Mouse (Mus musculus) lung, postnatal 0 days (tissue): ENCODE data around the gene Abhd16b. TPM values are rescaled to one million over a fixed set of nuclear protein-coding genes. Genes with fewer than 3 reads are reported as not detected.
A peak's percentile ranks its signal among the peaks of the same experiment; 100 is the strongest.

Source experiments
- ATAC-seq: fragments of 200-750 bp; cut with Nextera tagmentation; 2 replicates; pipeline ENCODE4 v1.8.0; 2017; ENCODE audit warnings: moderate library complexity
- DNase-seq: peaks from one replicate; pipeline ENCODE4 v3.0.0-alpha.2; 2016; ENCODE audit warnings: low spot score
- H3K27ac ChIP-seq: fragments of 300-500 bp; sonication (generic); 2 replicates; pipeline ENCODE4 v1.5.1; 2014; ENCODE audit warnings: antibody characterized with exemption, mild to moderate bottlenecking, low read length, mixed read lengths
- H3K27me3 ChIP-seq: fragments of 300-500 bp; sonication (generic); replicated peaks from 2 replicates; pipeline ENCODE4 v1.6.1; 2014; ENCODE audit warnings: low read length, mixed read lengths; ENCODE audit not compliant: insufficient read depth
- H3K36me3 ChIP-seq: fragments of 300-500 bp; sonication (generic); 2 replicates; pipeline ENCODE4 v1.6.1; 2014; ENCODE audit warnings: low read length, mixed read lengths; ENCODE audit not compliant: insufficient read depth
- H3K4me1 ChIP-seq: fragments of 300-500 bp; sonication (generic); 2 replicates; pipeline ENCODE4 v1.6.1; 2014; ENCODE audit warnings: antibody characterized with exemption, low read depth, low read length, mixed read lengths; ENCODE audit not compliant: insufficient read depth
- H3K4me2 ChIP-seq: fragments of 300-500 bp; sonication (generic); replicated peaks from 2 replicates; pipeline ENCODE4 v1.6.1; 2014; ENCODE audit warnings: low read depth, mild to moderate bottlenecking, low read length, moderate library complexity, mixed read lengths
- H3K4me3 ChIP-seq: fragments of 300-500 bp; sonication (generic); 2 replicates; pipeline ENCODE4 v1.5.1; 2014; ENCODE audit warnings: low read depth, low read length
- H3K9ac ChIP-seq: fragments of 300-500 bp; sonication (generic); replicated peaks from 2 replicates; pipeline ENCODE4 v1.6.1; 2014; ENCODE audit warnings: low read depth, mild to moderate bottlenecking
- H3K9me3 ChIP-seq: fragments of 300-500 bp; sonication (generic); 2 replicates; pipeline ENCODE4 v1.6.1; 2016; ENCODE audit warnings: low read length, mixed read lengths
- CTCF ChIP-seq: IDR thresholded peaks from 2 replicates; pipeline ENCODE4 v1.5.1; 2016; ENCODE audit warnings: antibody characterized with exemption, mild to moderate bottlenecking
- EP300 ChIP-seq: IDR thresholded peaks from 2 replicates; pipeline ENCODE4 v1.6.1; 2016; ENCODE audit warnings: antibody characterized with exemption, mild to moderate bottlenecking, control low read depth
- WGBS: fragments of 180-500 bp; shearing (Covaris S2); extraction: QIAGEN DNeasy Blood & Tissue Kit; methylation state at CpG from one replicate; pipeline ENCODE4 v1.1.7; 2014; 5-methylcytosine and 5-hydroxymethylcytosine counted together
- polyA plus RNA-seq: library from polyadenylated mRNA; unstranded; fragments of >200 nt; fragmentation: Nextera tagmentation; extraction: Ambion mirVana; gene quantifications from 2 replicates; pipeline ENCODE4 v1.2.1, GENCODE M21; 2015

The Abhd16b gene
- 0.21 and 0.25 TPM in 2 replicates for polyA plus RNA-seq

- WGBS, result 81% methylated on average over 31 of the region's 31 CpGs
- Histone ChIP-seq H3K9me3 (no peaks in the 10 kb centered on the region), H3K27me3 (no peaks in the 10 kb centered on the region), H3K4me3 (no peak within 1 kb of the TSS), H3K4me2 (no peak within 1 kb of the TSS), H3K27ac (no peak within 1 kb of the TSS), H3K4me1 (peaks cover 3% of the 10 kb centered on the region; the same call in 1 of the 2 replicates), H3K36me3 (no peaks in the 10 kb centered on the region), H3K9ac (no peak within 1 kb of the TSS)
- DNase-seq (no peak), ATAC-seq (no peak)
- TF ChIP-seq EP300, result no peak
- TF ChIP-seq CTCF, result no peak
These were observed at the start of gene Abhd16b for GRCm38 (mm10) chr2:181493156-181493927. Gene Abhd16b (plus strand): TSS chr2:181493206.

DNA sequence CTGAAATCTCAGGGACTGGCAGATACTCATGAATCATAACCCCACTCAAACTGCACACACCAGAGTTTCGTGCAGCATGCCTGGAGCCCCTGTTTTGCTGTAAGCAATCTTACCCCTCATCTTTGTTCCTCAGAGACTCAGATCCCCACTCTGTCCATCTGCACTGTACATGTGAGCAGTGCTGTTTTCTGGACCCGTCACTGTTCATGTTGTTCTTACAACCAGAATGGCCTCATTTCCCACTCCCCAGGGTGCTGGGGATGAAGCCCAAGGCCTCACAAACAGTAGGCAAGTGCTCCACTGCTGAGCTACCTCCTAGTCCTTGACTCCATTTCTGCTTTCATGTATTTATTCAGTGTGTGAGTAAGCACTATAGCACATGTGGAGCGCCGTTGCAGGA is 40.8 kb upstream of the Abhd16b start:
- ATAC-seq (no peak), DNase-seq (no peak)
- H3K9ac ChIP-seq, result no peak overlapping the region
- H3K4me3 ChIP-seq, result no peak overlapping the region
- H3K4me2 ChIP-seq, result no peak overlapping the region
- H3K36me3 ChIP-seq, result no peaks in the 10 kb centered on the region
- H3K27ac ChIP-seq, result no peak overlapping the region
- WGBS, result 69% methylated on average over 4 of the region's 4 CpGs
- H3K4me1 ChIP-seq, result no peaks in the 10 kb centered on the region
- no peak for TF ChIP-seq CTCF
- no peak for TF ChIP-seq EP300
- H3K27me3 ChIP-seq, result no peaks in the 10 kb centered on the region
- no peaks in the 10 kb centered on the region for H3K9me3 ChIP-seq

DNA sequence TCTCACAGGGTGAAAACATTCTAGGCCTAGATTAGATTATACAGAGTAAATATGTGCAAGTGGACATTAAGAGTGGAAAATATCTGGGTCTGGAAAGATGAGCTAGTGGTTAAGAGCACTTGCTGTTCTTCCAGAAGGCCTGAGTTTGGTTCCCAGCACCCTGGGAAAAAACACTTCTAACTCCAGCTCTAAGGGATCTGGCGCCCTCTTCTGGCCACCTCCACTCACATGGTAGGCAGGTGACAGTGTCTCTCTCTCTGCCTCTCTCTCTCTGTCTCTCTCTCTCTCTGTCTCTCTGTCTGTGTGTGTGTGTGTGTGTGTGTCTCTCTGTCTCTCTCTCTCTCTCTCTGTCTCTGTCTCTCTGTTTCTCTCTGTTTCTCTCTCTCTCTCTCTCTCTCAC is 39.7 kb upstream of the Abhd16b start:
- Histone ChIP-seq H3K27ac (no peak overlapping the region), H3K4me2 (no peak overlapping the region), H3K4me1 (no peaks in the 10 kb centered on the region), H3K9me3 (no peaks in the 10 kb centered on the region), H3K9ac (no peak overlapping the region), H3K4me3 (no peak overlapping the region), H3K36me3 (no peaks in the 10 kb centered on the region), H3K27me3 (no peaks in the 10 kb centered on the region)
- TF ChIP-seq EP300, result no peak
- peak; percentile 28; the same call in 1 of the 2 replicates for TF ChIP-seq CTCF
- ATAC-seq (no peak), DNase-seq (no peak)
- WGBS, result 55% methylated on average over 1 of the region's 1 CpGs

DNA sequence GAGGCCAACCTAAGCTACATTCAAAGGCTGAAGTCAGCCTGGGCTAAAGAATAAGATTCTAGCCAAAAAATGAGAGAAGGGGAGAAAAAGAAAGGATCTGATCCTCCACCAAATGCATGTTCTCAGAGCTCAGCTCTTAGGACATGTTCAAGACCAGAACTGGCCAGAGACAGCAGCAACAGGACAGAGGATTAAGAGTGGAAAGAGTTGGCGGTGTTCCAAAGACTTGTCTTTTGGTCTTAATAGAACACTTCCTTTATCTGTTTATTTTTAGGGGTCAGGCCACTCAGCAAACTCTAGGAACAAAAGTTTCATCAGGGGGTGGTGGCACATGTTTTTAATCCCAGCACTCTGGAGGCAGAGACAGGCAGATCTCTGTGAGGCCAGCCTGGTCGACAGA is 37.1 kb upstream of the Abhd16b start:
- no peaks in the 10 kb centered on the region for H3K27me3 ChIP-seq

DNA sequence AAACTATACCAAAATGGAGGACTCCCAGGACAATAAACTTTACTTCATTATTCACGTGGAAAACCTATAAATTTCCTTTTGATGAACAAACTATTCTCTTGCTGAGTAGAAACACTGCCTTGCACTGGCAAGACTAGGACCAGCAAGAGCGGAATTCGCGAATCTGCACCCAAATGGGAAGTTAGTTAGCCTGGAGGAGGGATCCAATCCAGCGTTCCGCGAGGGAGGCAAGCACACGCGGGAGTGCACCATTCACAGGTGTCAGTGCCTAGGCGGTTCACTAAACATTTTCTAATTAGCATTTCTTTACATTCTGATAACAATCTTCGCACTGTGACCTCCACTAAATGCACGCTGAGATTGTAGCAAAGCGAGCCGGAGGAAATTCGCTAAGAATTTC is 35.2 kb upstream of the Abhd16b start:
- Histone ChIP-seq H3K4me3 (peak overlapping the region; percentile 89), H3K4me1 (no peaks in the 10 kb centered on the region), H3K27ac (no peak overlapping the region), H3K4me2 (peak overlapping the region; percentile 98), H3K9me3 (no peaks in the 10 kb centered on the region), H3K36me3 (no peaks in the 10 kb centered on the region), H3K27me3 (no peaks in the 10 kb centered on the region), H3K9ac (peak overlapping the region; percentile 57; the same call in 1 of the 2 replicates)
- ATAC-seq (no peak), DNase-seq (no peak)
- TF ChIP-seq EP300 (no peak), CTCF (no peak)
- 5% methylated on average over 15 of the region's 15 CpGs for WGBS

More for the DNA sequence above, 37.1 kb upstream of the Abhd16b start:
- H3K9ac ChIP-seq, result no peak overlapping the region
- ATAC-seq (no peak), DNase-seq (peak; percentile 60)
- WGBS, result 61% methylated on average over 2 of the region's 2 CpGs
- TF ChIP-seq EP300, result peak; percentile 40; the same call in 1 of the 2 replicates
- TF ChIP-seq CTCF, result 0 out of 2 replicates have a peak, but pooled peaks have one; percentile 4
- no peak overlapping the region for H3K4me2 ChIP-seq
- no peaks in the 10 kb centered on the region for H3K9me3 ChIP-seq
- no peak overlapping the region for H3K27ac ChIP-seq
- no peak overlapping the region for H3K4me3 ChIP-seq
- H3K36me3 ChIP-seq, result no peaks in the 10 kb centered on the region
- H3K4me1 ChIP-seq, result no peaks in the 10 kb centered on the region

DNA sequence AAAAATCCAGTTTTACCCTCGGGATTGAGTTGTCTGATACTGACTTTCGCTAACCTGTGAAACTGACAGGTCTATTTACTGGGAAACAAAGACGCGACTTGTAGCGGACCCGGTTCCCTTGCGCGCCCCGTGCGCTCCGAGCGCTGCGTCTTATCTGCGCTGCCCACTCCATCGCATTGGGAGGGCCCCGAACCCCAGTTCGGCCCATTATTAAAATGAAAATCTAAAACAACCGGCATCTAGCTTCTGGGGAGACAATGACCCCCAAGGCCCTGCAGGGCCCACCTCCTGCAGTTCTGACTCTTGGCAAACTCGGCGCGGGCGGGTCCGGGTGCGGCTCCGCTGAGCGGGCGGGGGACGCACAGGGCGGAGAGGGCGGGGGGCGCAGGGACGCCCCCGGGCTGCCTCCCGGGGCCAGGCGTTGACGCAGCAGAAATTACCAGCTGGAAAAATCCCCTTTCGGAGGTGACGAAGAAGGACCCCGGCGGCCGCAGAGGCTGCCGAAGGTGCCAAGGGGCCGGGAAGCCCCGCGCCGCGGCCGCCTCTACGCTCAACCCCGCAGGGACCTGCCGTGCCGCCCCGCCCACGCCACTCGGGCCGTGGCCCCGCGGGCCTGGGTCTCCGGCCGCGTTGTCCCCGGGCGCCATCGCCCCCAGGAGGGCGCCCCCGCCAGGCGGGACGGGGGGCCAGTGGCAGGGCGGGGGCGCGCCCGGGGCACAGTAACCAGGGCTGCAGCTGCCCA is 34.4 kb upstream of the Abhd16b start:
- WGBS, result 2% methylated on average over 43 of the region's 72 CpGs
- H3K4me3 ChIP-seq, result peak overlapping the region; percentile 89
- TF ChIP-seq CTCF, result no peak
- TF ChIP-seq EP300, result no peak
- H3K36me3 ChIP-seq, result no peaks in the 10 kb centered on the region
- no peak; the same call in 1 of the 2 replicates for ATAC-seq
- H3K9me3 ChIP-seq, result no peaks in the 10 kb centered on the region
- peak overlapping the region; percentile 57 for H3K9ac ChIP-seq
- H3K4me2 ChIP-seq, result peak overlapping the region; percentile 98
- peak overlapping the region; percentile 83 for H3K27ac ChIP-seq
- peak; percentile 23 for DNase-seq
- no peaks in the 10 kb centered on the region for H3K27me3 ChIP-seq
- H3K4me1 ChIP-seq, result no peaks in the 10 kb centered on the region
